Mouse (Mus musculus): ENCODE measurements around the gene Tbcel. TPM values are rescaled to one million over a fixed set of nuclear protein-coding genes. Genes with fewer than 3 reads are reported as not detected.

Gene Tbcel
- polyA plus RNA-seq, 1 experiment from 2014 or later, result 3.8 TPM

DNA sequence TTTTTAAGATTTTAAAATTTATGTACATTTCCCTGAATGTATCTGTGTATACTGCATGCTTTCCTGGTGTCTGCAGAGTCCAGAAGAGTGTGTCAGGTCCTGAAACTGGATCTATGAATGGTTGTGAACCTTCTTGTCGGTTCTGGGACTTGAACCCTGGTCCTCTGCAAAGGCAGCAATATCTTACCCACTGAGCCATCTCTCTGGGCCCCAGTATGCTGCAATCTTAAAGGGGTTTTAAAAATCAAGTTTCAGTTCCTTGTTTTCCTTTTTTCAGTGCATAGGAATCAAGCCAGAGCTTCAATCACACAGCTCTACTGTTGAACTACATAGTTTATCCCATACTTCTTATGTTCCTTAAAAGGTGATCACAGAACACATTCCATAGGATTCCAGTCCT, 24.7 kb downstream of the Tbcel start:
- H3K4me1 ChIP-seq, result no peaks in the 10 kb centered on the region
- no peaks in the 10 kb centered on the region for H3K9me3 ChIP-seq
- no peaks in the 10 kb centered on the region for H3K27me3 ChIP-seq
- no peaks in the 10 kb centered on the region for H3K36me3 ChIP-seq
- WGBS, result 79% methylated on average over 1 of the region's 1 CpGs
- no peak overlapping the region for H3K4me2 ChIP-seq
- no peak overlapping the region for H3K27ac ChIP-seq
- no peak for ATAC-seq (ENCODE audit: insufficient number of reproducible peaks, low FRiP score, low TSS enrichment, low read depth)
- H3K4me3 ChIP-seq, result no peak overlapping the region
- H3K9ac ChIP-seq, result no peak overlapping the region

DNA sequence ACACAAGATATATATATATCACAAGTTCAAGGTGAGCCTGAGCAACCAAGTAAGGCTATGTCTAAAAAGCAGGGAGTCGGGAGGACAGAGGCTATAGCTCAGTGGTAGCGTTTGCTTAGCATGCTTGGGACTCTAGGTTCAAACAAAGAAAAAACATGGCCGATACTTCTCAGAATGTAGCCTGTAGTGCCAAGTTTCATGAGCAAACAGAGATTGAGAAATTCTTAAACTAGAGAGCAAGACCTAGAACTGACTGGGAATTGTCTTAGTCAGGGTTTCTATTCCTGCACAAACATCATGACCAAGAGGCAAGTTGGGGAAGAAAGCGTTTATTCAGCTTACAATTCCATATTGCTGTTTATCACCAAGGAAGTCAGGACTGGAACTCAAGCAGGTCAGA, 31.4 kb downstream of the Tbcel start:
- H3K4me2 ChIP-seq, result no peak overlapping the region
- H3K27ac ChIP-seq, result no peak overlapping the region
- H3K4me3 ChIP-seq, result no peak overlapping the region
- WGBS, result 83% methylated on average over 4 of the region's 4 CpGs
- H3K36me3 ChIP-seq, result no peaks in the 10 kb centered on the region
- H3K4me1 ChIP-seq, result peaks cover 3% of the 10 kb centered on the region
- no peak for ATAC-seq (ENCODE audit: insufficient number of reproducible peaks, low FRiP score, low TSS enrichment, low read depth)
- H3K27me3 ChIP-seq, result no peaks in the 10 kb centered on the region
- H3K9ac ChIP-seq, result no peak overlapping the region
- H3K9me3 ChIP-seq, result no peaks in the 10 kb centered on the region

DNA sequence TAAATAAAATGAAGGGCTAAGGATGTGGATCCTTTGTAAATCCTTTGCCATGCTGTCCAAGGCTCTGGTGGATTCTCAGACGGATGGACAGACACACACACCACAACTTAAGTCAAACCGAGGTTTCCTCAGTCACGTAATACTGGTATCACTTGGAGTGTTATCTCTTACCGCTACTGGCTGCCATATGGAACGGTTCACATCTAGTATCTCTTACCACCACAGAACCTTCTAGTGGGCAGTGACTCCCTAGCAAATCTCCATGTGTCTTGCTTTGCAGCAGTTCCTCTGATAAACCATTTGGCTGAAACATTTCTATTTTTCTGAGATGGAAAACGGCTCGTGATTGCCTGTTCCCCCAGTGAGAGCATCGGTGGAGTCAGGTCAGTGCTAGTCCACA, 33.4 kb downstream of the Tbcel start:
- no peaks in the 10 kb centered on the region for H3K27me3 ChIP-seq
- no peak overlapping the region for H3K9ac ChIP-seq
- no peak overlapping the region for H3K4me3 ChIP-seq
- ATAC-seq (ENCODE audit: insufficient number of reproducible peaks, low FRiP score, low TSS enrichment, low read depth), result no peak
- no peak overlapping the region for H3K4me2 ChIP-seq
- peaks cover under 1% of the 10 kb centered on the region; the same call in 1 of the 2 replicates for H3K36me3 ChIP-seq
- H3K4me1 ChIP-seq, result peaks cover 10% of the 10 kb centered on the region
- 84% methylated on average over 8 of the region's 8 CpGs for WGBS
- no peaks in the 10 kb centered on the region for H3K9me3 ChIP-seq
- no peak overlapping the region for H3K27ac ChIP-seq

DNA sequence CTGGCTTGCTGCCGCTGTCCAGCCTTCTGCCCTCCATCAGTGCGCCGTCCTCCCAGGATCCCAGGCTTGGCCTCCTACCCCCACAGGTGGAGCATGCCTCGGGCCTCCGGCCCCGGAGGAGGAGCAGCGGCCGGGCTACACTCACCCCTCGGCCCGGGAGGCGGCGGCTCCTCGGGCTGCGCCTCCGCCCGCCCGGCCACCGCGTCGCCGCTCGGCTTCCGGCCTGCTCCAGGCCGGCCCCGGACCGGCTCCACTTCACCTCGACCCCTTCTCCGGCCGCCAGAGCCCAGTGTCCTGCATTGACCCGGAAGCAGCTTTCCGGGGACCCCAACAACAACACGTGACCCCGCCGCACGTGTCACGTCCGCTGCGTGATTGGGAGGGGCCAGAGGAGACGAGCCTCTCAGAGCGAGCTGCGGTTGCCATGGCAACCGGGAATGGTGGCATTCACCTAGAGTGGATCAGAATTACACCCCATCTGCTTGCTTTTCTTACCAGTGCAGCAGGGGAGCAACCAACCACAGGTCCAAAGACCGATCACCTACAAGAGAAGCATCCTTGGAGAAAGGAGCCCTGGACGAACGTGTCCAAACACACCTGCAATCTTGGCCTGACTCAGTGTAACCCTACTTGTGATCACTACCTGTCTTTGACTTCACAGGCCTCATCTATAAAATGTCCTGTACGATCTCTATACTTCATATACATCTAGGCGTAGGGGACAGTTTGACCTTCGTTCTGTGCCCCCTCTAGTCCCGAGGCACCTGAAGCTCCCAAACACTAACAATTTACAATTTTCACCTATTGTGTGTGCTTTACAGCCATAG, 35.5 kb downstream of the Tbcel start:
- Histone ChIP-seq H3K27ac (peak overlapping the region; percentile 75), H3K27me3 (no peaks in the 10 kb centered on the region), H3K4me3 (peak overlapping the region; percentile 88), H3K4me1 (peaks cover 10% of the 10 kb centered on the region), H3K36me3 (peaks cover 5% of the 10 kb centered on the region; the same call in 1 of the 2 replicates), H3K4me2 (peak overlapping the region; percentile 77), H3K9ac (peak overlapping the region; percentile 83), H3K9me3 (no peaks in the 10 kb centered on the region)
- WGBS, result 6% methylated on average over 49 of the region's 49 CpGs
- ATAC-seq (ENCODE audit: insufficient number of reproducible peaks, low FRiP score, low TSS enrichment, low read depth), result peak; percentile 81

DNA sequence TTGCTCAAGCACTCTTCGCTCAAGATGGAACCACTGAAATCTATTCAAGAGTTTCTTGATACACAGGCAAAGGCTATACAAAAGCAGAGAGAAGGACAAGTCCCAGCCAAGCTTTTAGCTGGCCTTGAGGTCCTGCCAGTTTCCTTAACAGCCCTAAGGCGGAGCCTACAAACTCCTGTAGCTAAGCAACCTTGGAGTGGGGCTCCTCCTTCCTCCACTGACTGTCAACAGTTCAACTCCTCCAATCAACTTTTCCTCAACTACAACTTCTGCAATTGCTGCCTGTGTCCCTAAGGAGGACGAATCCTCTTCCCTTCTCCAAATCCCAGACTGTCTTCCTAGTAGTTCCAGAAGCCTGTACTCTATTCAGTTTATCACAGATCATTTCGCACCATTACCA, 36.4 kb downstream of the Tbcel start:
- H3K9me3 ChIP-seq, result no peaks in the 10 kb centered on the region
- H3K27me3 ChIP-seq, result no peaks in the 10 kb centered on the region
- H3K4me2 ChIP-seq, result peak overlapping the region; percentile 77
- WGBS, result 41% methylated on average over 4 of the region's 4 CpGs
- H3K4me1 ChIP-seq, result peaks cover 10% of the 10 kb centered on the region
- H3K4me3 ChIP-seq, result peak overlapping the region; percentile 88
- no peak for ATAC-seq (ENCODE audit: insufficient number of reproducible peaks, low FRiP score, low TSS enrichment, low read depth)
- no peak overlapping the region; the same call in 1 of the 2 replicates for H3K27ac ChIP-seq
- peaks cover 5% of the 10 kb centered on the region; the same call in 1 of the 2 replicates for H3K36me3 ChIP-seq
- peak overlapping the region; percentile 83 for H3K9ac ChIP-seq

DNA sequence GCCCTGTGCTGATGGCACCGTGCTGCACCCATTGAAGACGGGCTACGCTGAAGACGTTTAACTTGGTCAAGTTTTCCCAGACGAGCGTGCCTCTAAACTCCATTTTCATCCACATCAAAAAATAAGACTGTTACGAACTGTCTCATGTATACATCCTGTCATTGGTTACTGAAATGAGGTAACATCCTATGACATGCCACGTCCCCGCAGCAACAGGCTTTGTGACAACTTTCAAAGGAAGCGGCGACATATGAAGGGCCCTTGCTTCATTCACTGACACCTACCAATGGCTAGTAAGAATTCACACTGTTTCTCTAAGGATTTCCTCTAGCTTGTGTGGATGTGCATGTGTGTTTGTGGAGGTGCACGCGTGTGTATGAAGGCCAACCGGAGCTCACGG, 38.3 kb downstream of the Tbcel start:
- WGBS, result 93% methylated on average over 15 of the region's 15 CpGs

DNA sequence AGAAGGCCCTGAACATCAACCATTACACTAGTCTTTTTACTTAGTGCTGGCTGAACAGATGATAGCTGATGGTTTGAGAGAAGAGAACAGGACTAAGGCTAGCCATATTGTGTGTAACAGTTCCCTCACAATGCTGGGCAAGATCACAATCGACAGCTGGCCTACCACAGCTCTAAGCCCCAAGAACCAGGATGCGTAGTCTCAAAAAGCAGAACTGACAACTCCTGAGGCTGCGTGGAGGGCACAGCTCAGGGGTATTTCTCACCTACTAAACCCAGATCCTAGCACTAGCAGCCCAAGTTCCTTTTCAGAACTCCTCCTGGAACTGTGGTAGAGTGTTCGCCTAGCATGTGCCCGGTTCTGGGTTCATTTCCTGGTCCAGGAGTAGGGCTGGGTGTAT, 39.2 kb downstream of the Tbcel start:
- H3K4me2 ChIP-seq, result no peak overlapping the region
- H3K27ac ChIP-seq, result no peak overlapping the region
- H3K4me3 ChIP-seq, result no peak overlapping the region
- 91% methylated on average over 5 of the region's 5 CpGs for WGBS
- H3K27me3 ChIP-seq, result no peaks in the 10 kb centered on the region
- peaks cover 5% of the 10 kb centered on the region; the same call in 1 of the 2 replicates for H3K36me3 ChIP-seq
- H3K9ac ChIP-seq, result no peak overlapping the region
- no peak for ATAC-seq (ENCODE audit: insufficient number of reproducible peaks, low FRiP score, low TSS enrichment, low read depth)
- H3K4me1 ChIP-seq, result peaks cover 18% of the 10 kb centered on the region
- no peaks in the 10 kb centered on the region for H3K9me3 ChIP-seq

More for the DNA sequence above, 38.3 kb downstream of the Tbcel start:
- Histone ChIP-seq H3K4me3 (no peak overlapping the region), H3K27ac (no peak overlapping the region), H3K36me3 (peaks cover 5% of the 10 kb centered on the region; the same call in 1 of the 2 replicates), H3K9ac (no peak overlapping the region), H3K9me3 (no peaks in the 10 kb centered on the region), H3K27me3 (no peaks in the 10 kb centered on the region), H3K4me1 (peaks cover 14% of the 10 kb centered on the region), H3K4me2 (no peak overlapping the region)
- ATAC-seq (ENCODE audit: insufficient number of reproducible peaks, low FRiP score, low TSS enrichment, low read depth), result no peak

DNA sequence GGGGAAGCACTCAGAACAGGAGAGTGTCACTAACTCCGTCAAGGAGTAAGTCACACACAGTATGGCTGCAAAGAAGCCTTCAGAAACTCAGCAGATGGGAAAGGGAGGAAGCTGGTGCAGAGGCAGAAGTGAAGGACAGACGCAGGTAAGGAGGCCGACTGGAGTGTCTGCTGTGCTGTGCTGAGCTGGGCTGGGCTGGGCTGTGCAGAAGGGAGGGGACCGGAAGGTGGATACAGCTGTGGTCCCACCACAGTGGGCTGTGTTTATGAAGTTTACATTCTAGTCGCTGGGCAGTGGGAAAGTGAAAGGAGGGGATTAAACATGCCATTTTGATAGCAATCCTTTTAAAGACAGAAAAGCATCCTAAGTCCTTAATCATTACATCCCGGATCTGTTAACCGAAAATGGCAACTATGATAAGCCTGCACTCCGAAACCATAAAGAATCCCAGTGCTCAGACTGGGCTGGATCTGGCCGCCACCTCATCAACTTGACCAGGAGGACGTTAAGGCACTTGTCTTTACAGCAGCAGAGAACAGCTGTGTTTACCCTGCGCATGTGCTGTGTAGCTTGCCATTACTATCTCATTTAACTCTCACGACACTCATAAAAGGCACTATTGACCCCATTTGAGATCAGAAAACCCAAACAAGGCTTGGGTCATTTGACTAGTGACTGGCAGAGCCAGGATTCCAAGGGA, 40.3 kb downstream of the Tbcel start:
- Histone ChIP-seq H3K9ac (no peak overlapping the region), H3K4me3 (no peak overlapping the region), H3K27ac (no peak overlapping the region), H3K4me1 (peaks cover 19% of the 10 kb centered on the region), H3K9me3 (no peaks in the 10 kb centered on the region), H3K36me3 (peaks cover 5% of the 10 kb centered on the region; the same call in 1 of the 2 replicates), H3K27me3 (no peaks in the 10 kb centered on the region), H3K4me2 (no peak overlapping the region)
- 63% methylated on average over 12 of the region's 12 CpGs for WGBS
- no peak for ATAC-seq (ENCODE audit: insufficient number of reproducible peaks, low FRiP score, low TSS enrichment, low read depth)

DNA sequence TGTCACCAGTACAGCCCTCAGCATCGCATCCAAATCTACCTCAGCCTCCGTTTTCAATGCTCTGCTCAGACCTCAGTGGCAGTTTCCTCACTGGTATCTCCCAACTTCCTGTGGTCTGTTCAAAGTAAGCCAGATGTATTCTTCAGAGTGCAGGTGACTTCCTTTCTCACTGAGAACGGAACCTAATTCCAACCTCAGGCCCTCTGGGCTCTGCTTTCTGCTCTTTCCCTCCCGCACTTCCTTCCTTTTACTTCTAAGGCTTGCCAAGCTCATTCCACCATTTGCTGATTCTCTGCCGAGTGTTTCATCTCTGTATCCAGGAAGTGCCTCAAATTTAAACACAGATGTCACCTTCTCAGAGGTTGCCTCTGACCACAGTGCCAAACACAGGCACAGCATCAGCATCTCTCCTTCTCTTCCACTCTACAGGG, 41.9 kb downstream of the Tbcel start:
- ATAC-seq (ENCODE audit: insufficient number of reproducible peaks, low FRiP score, low TSS enrichment, low read depth), result no peak
- Histone ChIP-seq H3K9me3 (no peaks in the 10 kb centered on the region), H3K27me3 (no peaks in the 10 kb centered on the region), H3K4me2 (no peak overlapping the region), H3K4me1 (peaks cover 20% of the 10 kb centered on the region), H3K27ac (no peak overlapping the region), H3K36me3 (peaks cover 5% of the 10 kb centered on the region; the same call in 1 of the 2 replicates), H3K9ac (no peak overlapping the region), H3K4me3 (no peak overlapping the region)
- WGBS, result 65% methylated on average over 5 of the region's 5 CpGs

DNA sequence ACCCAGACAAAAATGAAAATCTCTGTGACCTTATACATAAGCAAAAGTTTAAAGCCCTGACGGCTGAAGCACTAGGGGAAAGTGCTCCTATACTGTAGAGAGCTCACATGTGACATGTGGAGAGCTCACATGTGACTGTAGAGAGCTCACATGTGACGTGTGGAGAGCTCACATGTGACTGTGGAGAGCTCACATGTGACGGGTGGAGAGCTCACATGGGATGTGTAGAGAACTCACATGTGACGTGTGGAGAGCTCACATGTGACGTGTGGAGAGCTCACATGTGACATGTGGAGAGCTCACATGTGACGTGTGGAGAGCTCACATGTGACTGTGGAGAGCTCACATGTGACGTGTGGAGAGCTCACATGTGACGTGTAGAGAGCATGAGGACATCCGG, 43.4 kb downstream of the Tbcel start:
- Histone ChIP-seq H3K9ac (no peak overlapping the region), H3K36me3 (peaks cover 3% of the 10 kb centered on the region; the same call in 1 of the 2 replicates), H3K4me3 (no peak overlapping the region), H3K9me3 (no peaks in the 10 kb centered on the region), H3K4me1 (peaks cover 18% of the 10 kb centered on the region), H3K27ac (no peak overlapping the region), H3K27me3 (no peaks in the 10 kb centered on the region), H3K4me2 (no peak overlapping the region)
- no peak for ATAC-seq (ENCODE audit: insufficient number of reproducible peaks, low FRiP score, low TSS enrichment, low read depth)
- WGBS, result 89% methylated on average over 9 of the region's 9 CpGs

DNA sequence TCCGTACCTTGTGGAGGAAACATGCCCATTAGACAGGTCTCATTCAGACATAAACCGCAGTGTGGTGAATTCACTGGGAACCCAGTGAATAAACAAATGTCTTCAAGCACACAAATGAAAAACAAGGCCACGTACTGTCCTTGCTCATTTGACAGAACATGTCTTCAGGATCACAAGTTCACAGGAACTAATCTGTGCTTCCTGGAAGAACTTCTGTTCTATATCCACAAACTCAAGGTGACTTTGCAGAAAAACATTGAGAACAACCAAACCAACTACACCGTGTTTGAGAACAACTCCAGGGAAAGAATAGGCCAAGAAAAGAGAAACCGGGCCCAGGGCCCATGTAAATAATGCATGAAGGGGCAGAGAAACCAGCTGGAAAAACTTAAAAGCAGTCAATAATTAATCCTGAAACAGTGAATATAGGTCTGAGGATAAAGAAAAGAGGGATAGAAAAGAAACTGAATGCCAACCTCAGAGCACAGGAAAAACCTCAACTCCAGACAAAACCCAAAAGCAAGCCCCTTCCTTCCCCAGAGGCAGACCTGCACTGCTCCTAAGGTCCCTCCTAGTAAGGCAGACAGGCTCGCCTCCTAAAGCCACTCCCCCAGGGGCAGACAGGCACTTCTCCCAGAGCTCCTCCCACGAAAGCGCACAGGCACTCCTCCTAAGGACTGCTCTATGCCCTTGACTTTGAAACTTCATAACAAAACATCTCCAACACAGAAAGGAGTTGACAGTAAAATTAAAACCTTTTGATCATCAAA, 44.2 kb downstream of the Tbcel start:
- Histone ChIP-seq H3K4me1 (peaks cover 18% of the 10 kb centered on the region), H3K36me3 (no peaks in the 10 kb centered on the region), H3K9me3 (no peaks in the 10 kb centered on the region), H3K27ac (no peak overlapping the region), H3K4me2 (no peak overlapping the region), H3K4me3 (no peak overlapping the region), H3K9ac (no peak overlapping the region), H3K27me3 (no peaks in the 10 kb centered on the region)
- 55% methylated on average over 8 of the region's 8 CpGs for WGBS
- no peak for ATAC-seq (ENCODE audit: insufficient number of reproducible peaks, low FRiP score, low TSS enrichment, low read depth)

All from limb, embryonic 15.5 days (tissue).